Mouse (Mus musculus): ENCODE data around the gene Atat1.

DNA sequence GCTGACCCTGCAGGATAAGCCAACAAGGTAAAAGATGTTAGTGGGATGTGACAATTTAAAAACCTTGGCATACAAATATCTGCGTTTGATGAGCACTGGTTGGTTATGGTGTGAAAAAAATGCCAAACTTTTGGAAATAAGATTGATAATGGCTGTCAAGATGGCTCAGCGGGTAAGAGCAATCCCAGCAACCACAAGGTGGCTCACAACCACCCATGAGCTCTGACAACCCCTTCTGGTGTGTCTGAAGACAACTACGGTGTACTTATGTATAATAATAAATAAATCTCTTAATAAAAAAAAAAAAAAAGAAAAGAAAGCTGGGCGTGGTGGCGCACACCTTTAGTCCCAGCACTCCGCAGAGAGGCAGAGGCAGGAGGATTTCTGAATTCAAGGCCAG, 5.1 kb upstream of the Atat1 start:
- TF ChIP-seq POLR2A (IDR thresholded peaks at IDR 0.05; ENCODE audit: low read depth, low read length), result no peak
- peak; percentile 10; the same call in 1 of the 2 replicates for TF ChIP-seq CTCF (IDR thresholded peaks at IDR 0.05; ENCODE audit: extremely low read depth, insufficient read length, insufficient replicate concordance, low read depth, low read length)

Data from small intestine, adult 2 months (tissue).